Mouse (Mus musculus): ENCODE data around the gene H2-Ob.
A peak's percentile ranks its signal among the peaks of the same experiment; 100 is the strongest.

H2-Ob gene

GRCm38 (mm10) chr17:34244656-34245055 is 6.0 kb downstream of the H2-Ob start:
- no peak for DNase-seq

DNA sequence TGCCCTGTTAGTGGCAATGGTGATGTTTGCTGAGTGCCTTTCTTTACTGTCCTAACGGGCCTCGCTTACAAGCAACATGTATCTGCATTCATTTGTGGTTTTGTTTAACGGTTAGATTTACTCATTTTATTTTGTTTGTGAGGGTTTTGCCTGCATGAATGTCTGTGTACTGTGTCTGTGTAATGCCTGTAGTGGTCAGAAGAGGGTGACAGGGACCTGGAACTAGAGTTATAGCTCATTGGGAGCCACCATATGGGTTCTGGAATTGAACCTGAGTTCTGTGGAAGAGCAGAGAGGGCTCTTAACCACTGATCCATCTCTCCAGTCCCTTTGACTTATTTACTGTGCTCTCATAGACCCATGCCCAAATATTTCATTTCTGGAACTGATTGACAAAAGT is 8.3 kb downstream of the H2-Ob start:
- no peak for DNase-seq

DNA sequence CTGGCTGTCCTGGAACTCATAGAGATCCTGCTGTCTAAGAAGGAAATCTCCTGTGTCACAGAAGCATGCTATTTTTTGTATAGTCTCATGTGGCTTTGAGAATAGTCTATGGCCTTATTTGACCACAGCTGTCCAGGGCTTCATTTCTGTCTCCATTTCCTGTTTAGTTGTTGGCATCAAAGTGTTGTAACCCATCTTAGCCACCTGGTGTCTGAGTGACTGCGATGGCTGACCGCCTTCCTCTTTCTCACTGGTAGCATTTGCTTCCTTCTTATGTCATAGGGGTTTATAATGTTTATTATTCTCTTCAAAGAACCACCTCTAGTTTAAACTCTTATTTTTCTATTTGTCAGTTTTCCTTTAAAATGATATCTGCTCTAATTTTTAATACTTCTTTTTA is 10.1 kb downstream of the H2-Ob start:
- no peak for DNase-seq

DNA sequence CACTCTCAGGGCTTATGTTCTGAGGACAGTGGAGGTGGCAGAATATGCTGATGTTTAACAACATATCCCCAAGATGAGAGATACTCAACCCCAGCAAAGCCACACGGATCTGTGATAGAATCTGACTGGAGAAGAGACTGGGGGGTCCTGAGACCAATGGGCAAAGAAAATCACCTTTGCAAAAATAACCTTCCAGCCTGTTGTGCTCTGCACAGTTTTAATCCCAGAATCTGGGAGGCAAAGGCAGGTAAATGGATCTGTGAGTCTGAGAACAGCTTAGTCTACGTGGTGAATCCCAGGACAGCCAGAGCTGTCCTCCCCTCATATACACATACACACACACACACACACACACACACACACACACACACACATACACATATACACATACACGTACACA is 10.7 kb downstream of the H2-Ob start:
- DNase-seq: no peak

- peak; percentile 31 for DNase-seq
Measured at GRCm38 (mm10) chr17:34249878-34250277, 11.2 kb downstream of the H2-Ob start.

- DNase-seq: no peak
Measured at GRCm38 (mm10) chr17:34251666-34252065, 13.0 kb downstream of the H2-Ob start.

- no peak for DNase-seq
Measured at GRCm38 (mm10) chr17:34256501-34256900, 17.8 kb downstream of the H2-Ob start.

DNA sequence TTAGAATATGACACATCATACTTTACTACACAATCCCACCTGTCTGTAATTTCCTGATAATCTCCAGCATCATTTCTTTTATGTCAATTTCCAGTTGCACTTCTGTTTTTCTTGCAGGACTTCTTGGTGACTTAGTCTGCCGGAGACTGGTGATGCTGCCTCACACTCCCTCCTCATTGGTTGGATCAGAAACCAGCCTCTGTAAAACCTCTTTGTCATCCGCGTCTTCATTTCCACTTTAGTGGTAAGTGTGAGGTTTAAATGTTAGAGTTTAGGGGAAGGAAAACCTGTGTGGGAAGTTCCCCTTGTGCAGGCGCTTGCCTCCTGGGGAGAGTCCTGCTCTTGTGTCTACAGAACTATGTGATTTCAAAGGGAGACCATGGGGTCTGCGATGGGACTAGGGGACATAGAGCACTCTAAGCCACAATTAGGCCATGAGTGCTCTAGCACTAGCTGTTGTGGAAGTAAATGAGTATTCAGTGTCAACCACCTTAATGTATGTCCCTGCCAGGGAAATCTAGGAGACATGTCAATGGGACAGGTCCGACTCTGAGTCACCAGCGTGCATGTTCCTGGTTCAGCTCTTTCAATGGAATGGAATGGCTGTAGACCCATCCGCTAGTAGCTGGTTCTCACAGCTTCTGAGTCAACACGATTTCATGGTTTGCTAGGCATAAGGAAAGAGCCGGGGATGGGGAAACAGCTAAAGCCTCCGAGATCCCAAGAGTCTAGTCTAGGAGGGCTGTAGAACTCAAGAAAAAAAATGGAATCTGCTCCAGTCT is 19.1 kb downstream of the H2-Ob start, which contains the start of gene H2-Ab1:
Gene H2-Ab1, plus strand, starts transcription at position 96 of the 782 bp plus-strand sequence.
- DNase-seq: peak; percentile 71

DNA sequence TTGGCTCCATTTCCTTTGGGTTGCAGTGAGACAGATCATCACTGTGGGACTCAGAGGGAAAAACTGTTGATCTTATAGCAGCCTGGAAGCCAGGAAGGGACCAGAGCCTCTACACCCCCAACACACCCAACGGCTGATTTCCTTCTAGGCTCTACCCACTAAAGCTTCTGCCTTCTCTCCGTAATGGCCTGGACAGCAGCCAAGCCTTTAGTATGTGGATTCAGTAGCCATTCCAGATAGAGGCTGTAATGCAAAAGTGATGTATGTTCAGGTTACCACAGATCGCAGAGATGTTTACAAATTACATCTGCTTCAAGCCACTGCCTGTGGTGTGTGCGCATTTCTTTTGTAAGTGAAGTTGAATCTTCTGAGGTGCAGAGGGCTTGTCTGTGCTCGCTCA is 21.8 kb downstream of the H2-Ob start:
- no peak for DNase-seq

DNA sequence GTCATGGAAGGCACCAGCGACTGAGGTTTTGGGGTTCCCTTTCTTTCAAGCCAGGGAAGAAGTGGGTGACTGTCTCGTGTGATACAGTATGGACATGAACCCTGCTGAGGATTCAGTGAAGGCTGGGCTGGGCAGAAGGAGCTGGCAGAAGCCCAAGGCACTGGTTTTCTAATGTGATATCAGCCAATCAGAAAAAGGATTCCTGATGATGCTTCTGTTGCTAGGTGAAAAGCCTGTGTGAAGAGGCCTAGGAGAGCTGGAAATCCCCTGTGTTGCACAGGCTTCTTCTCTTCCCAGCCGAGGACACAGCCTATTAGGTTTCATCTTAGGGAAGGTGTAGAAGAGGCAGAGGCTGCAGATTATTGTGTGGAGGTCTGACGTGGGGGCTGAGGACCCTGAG is 22.8 kb downstream of the H2-Ob start:
- peak; percentile 72 for DNase-seq

DNA sequence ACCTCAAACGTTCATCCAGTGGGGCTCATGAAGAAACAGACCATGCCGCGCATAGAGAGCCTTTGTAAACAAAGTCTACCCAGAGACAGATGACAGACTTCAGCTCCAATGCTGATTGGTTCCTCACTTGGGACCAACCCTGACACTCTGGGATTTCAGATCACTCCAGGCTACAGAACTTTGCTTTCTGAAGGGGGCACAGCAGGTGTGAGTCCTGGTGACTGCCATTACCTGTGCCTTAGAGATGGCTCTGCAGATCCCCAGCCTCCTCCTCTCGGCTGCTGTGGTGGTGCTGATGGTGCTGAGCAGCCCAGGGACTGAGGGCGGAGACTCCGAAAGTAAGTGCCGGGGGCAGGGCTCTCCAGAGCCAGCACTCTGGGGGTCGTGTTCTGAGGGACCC is 24.4 kb downstream of the H2-Ob start:
- peak; percentile 62 for DNase-seq

DNA sequence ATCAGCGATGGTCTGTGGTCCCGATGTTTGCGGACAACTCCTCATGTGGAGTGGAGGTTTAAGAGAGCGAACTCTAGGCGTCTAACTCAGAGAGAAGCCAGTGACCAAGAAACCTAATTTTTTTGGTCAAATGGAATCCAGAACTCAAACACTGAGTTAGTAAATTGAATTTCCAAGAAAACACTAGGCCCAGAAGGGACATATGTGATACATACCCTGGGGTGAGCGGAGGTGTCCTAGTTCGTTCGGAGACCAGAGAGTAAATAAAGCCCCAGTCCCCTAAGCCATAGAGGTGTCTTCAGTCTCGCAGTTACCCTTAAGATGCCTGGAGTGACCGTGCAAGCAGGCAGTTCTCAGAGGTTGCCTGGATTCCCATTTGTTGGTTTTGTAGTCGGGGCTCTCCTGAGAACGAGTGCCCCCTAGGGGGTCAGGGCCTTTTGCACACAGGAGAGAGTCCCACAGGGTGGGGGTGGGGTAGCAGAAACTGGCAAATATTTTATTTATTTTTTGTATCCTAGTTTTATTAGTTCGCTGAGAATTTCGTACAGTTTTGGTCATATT is 25.2 kb downstream of the H2-Ob start:
- DNase-seq: no peak

- DNase-seq: no peak
Measured at GRCm38 (mm10) chr17:34264452-34265351, 26.0 kb downstream of the H2-Ob start.

DNA sequence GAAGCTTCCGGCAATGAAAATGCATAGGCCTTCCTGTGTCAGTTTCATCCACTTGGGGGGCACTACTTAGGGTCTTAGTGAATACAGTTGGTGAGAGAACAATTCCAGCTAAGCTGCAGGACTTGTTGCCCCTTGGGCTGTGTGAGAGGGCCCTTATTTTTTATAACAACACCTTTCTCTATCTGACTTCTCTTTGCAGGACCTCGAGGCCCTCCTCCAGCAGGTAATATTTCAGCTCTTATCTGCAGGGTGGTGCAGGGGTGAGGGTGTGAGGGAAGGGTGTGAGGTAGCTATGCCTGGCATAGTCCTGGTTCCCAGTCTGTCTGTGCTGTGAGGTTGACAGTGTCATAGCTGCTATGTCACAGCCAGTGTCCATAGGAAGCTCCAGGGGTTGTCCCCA is 29.6 kb downstream of the H2-Ob start:
- DNase-seq: no peak

DNA sequence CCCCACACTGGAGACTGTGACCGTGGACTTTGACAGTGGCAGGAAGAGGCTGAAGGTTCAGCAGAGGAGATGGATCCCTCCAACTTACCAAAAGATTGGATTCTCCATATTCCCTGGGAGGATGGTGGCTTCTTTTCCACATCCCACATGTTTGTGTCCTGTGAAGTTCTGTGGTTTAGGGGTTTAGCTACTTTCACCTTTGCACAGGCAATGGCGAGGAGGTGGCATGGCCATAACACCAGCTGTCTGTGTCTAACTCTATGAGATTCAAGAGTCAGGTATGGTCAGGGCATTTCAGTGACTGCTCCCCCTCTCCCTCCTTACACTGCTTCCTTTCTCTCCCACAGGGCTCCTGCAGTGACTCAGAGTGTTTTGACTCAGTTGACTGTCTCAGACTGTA is 30.0 kb downstream of the H2-Ob start:
- DNase-seq: no peak

GRCm38 (mm10) chr17:34269817-34270216 is 31.1 kb downstream of the H2-Ob start:
- no peak for DNase-seq

GRCm38 (mm10) chr17:34270230-34270629 is 31.5 kb downstream of the H2-Ob start:
- DNase-seq: no peak

GRCm38 (mm10) chr17:34270940-34271339 is 32.2 kb downstream of the H2-Ob start:
- no peak for DNase-seq

GRCm38 (mm10) chr17:34272102-34272501 is 33.4 kb downstream of the H2-Ob start:
- DNase-seq: no peak

GRCm38 (mm10) chr17:34280499-34281038 is 41.9 kb downstream of the H2-Ob start:
- no peak for DNase-seq

GRCm38 (mm10) chr17:34281836-34282235 is 43.1 kb downstream of the H2-Ob start:
- no peak for DNase-seq

DNA sequence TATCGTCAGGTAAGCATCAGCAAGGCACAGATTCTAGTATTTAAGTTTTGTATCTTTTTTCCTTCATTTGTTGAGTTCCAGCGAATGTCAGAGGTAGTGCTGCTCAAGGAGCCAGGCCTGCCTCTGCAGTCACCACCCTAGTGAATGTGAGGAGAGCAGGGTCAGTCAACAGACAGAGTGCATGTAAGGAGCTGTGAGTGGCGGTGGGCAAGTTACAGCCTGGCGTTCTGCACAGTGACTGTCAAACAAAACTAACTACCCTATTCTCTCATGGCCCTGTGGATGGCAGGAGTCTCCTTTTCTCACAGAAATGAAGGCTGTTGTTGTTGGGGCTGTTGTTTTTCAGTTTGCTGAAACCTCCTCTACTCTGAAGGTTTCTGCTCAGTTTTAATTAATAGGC is 46.7 kb downstream of the H2-Ob start:
- no peak for DNase-seq

GRCm38 (mm10) chr17:34285848-34286247 is 47.1 kb downstream of the H2-Ob start:
- no peak for DNase-seq

All from kidney, adult 11 months (tissue).